Mouse (Mus musculus): ENCODE data around the gene Vmn2r54. TPM values are rescaled to one million over a fixed set of nuclear protein-coding genes. Genes with fewer than 3 reads are reported as not detected.
"Not testable (repeated sequence)": the region's sequence is repeated elsewhere in the genome, so short reads cannot be mapped to it uniquely, and the experiment has no call there.

Vmn2r54 gene
- not detected in 2 replicates for polyA plus RNA-seq (2015; fragmentation: Nextera tagmentation; extraction: Ambion mirVana)

- H3K36me3 ChIP-seq; H3K27ac ChIP-seq; H3K9me3 ChIP-seq; H3K9ac ChIP-seq; H3K27me3 ChIP-seq; H3K4me1 ChIP-seq; H3K4me2 ChIP-seq (replicated peaks); ATAC-seq (ENCODE audit: low FRiP score, low read depth); H3K4me3 ChIP-seq: not testable (repeated sequence)
- WGBS, result 77% methylated on average over 3 of the region's 4 CpGs
Measured at GRCm38 (mm10) chr7:12640219-12640618, at the start of gene Vmn2r54. Vmn2r54 (minus strand) TSS chr7:12640319.

DNA sequence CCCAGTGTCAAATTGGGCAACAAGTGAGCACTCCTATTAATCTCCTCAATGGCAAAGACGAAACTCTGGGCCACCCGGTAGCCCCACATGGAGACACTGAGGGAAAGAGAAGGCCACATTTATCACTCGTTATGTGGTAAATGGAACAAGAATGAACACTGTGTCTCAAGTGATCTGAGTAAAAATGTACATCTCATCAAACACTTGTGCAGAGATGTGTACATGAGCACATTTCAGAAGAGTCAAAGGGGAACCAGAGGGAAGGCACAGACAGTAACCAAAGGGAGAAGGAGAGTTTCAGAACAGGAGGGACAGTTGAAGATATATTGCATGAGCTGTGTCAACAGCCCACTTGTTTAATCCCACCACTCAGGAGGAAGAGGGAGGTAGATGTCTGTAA lies 44.8 kb upstream of the Vmn2r54 start, which contains the start of gene Vmn2r55:
Gene Vmn2r55, minus strand, starts transcription at position 101 of the 400 bp plus-strand sequence.
- not testable (repeated sequence) for H3K27me3 ChIP-seq; H3K9me3 ChIP-seq; H3K9ac ChIP-seq; H3K4me1 ChIP-seq; H3K27ac ChIP-seq; H3K4me3 ChIP-seq; H3K36me3 ChIP-seq; ATAC-seq (ENCODE audit: low FRiP score, low read depth); H3K4me2 ChIP-seq (replicated peaks)
- 86% methylated on average over 3 of the region's 3 CpGs for WGBS

DNA sequence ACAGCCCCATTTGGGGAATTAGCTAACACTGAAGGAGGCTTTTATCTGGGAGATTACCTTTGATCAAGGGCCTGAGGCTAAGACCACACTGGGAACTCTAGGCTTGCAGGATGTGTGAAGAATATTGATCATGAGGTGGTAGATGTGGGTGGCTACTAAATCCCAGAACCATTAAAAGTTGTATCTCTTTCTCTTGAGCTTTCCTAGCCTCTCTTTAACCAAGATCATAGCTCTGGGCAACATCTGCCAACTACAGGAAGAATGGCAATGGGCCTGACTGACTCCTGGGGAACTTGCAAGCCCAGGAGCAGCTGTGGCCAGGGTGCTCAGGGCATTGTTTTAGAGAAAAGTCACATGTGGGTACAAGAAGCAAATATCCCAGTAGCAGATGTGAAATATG lies 31.4 kb downstream of the Vmn2r54 start, which contains the start of gene Vmn2r53:
Gene Vmn2r53, minus strand, starts transcription at position 101 of the 400 bp plus-strand sequence.
- ATAC-seq (ENCODE audit: low FRiP score, low read depth), result no peak
- Histone ChIP-seq H3K4me3 (no peak within 1 kb of the TSS), H3K27ac (no peak within 1 kb of the TSS), H3K4me1 (no peaks in the 10 kb centered on the region), H3K9me3 (peaks cover 17% of the 10 kb centered on the region), H3K36me3 (no peaks in the 10 kb centered on the region), H3K27me3 (no peaks in the 10 kb centered on the region), H3K9ac (no peak within 1 kb of the TSS), H3K4me2 (replicated peaks) (no peak within 1 kb of the TSS)

Other genes with a start within 250 kb of the Vmn2r54 start
- gene Zfp551, start 217.6 kb downstream of the Vmn2r54 start, polyA plus RNA-seq (2015; fragmentation: Nextera tagmentation; extraction: Ambion mirVana), result 5.5 and 6.3 TPM in 2 replicates
- 26.0 and 29.8 TPM in 2 replicates for gene Zfp606, start 162.0 kb downstream of the Vmn2r54 start, polyA plus RNA-seq (2015; fragmentation: Nextera tagmentation; extraction: Ambion mirVana)
- not detected in 2 replicates for gene 2900092C05Rik, start 127.8 kb downstream of the Vmn2r54 start, polyA plus RNA-seq (2015; fragmentation: Nextera tagmentation; extraction: Ambion mirVana)
- gene Vmn2r53, start 31.5 kb downstream of the Vmn2r54 start, polyA plus RNA-seq (2015; fragmentation: Nextera tagmentation; extraction: Ambion mirVana), result 0.01 TPM in 1 of 2 replicates, not detected in the other
- gene Vmn2r55, start 44.7 kb upstream of the Vmn2r54 start, polyA plus RNA-seq (2015; fragmentation: Nextera tagmentation; extraction: Ambion mirVana), result not detected in 2 replicates
- not detected in 2 replicates for gene Vmn2r56, start 94.7 kb upstream of the Vmn2r54 start, polyA plus RNA-seq (2015; fragmentation: Nextera tagmentation; extraction: Ambion mirVana)
- gene Zscan18, start 163.3 kb upstream of the Vmn2r54 start, polyA plus RNA-seq (2015; fragmentation: Nextera tagmentation; extraction: Ambion mirVana), result 13.2 and 14.4 TPM in 2 replicates
- gene Zfp329, start 178.5 kb upstream of the Vmn2r54 start, polyA plus RNA-seq (2015; fragmentation: Nextera tagmentation; extraction: Ambion mirVana), result 17.5 TPM in 2 replicates
- 38.8 and 43.6 TPM in 2 replicates for gene Zfp110, start 194.4 kb upstream of the Vmn2r54 start, polyA plus RNA-seq (2015; fragmentation: Nextera tagmentation; extraction: Ambion mirVana)
- gene Zfp128, start 240.9 kb upstream of the Vmn2r54 start, polyA plus RNA-seq (2015; fragmentation: Nextera tagmentation; extraction: Ambion mirVana), result 6.4 and 7.3 TPM in 2 replicates